Mouse (Mus musculus) left cerebral cortex, postnatal 25 days (tissue): Measurements from ENCODE around the gene Scamp1. TPM values are rescaled to one million over a fixed set of nuclear protein-coding genes. Genes with fewer than 3 reads are reported as not detected.
A peak's percentile ranks its signal among the peaks of the same experiment; 100 is the strongest.
"Not testable (repeated sequence)": the region's sequence is repeated elsewhere in the genome, so short reads cannot be mapped to it uniquely, and the experiment has no call there.

Experiments
- DNase-seq, 2 experiments: peaks; one replicate each; pipeline ENCODE4 v3.0.0; 2022; ENCODE audit warnings: low spot score in 2 of 2, mixed read lengths in 1 of 2
- intact Hi-C: fragments of 180-260 bp; cut with DNase I; formaldehyde crosslinking; loops from one replicate; pipeline ENCODE4 v1.15.1; 2025
- total RNA-seq, 2 experiments: library from RNA; stranded (reverse); gene quantifications; 2 replicates each; pipeline ENCODE4 v1.2.3; 2021

The Scamp1 gene
- total RNA-seq = 100 to 1,000 TPM; 181 to 184 TPM

DNA sequence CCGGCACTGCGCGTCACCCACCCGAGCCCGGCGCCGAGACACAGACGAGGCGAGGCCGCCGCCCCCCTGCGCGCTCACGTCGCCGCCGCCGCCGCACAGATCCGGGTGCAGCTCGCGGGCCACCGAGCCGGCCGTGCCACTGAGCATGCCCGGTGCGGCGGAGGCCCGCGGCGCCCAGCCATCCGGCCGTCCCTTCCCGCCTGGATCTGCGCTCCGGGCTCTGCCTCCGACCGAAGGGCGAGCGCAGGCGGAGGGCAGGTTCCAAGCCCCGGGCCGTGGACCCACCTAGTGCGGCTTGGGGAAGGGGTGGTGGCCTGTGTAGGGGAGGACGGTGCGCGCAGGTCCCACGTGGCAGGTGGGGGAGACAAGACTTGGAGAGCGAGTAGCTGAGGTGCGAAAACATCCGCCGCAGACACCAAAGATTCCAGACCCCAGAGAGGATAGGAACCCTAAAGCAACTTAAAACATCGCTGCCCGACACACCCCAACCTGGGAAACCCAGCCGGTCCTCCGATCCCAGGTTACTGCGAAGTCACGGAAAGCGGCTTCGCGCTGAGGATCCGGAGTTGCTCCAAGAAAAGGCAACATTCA lies at the start of gene Scamp1:
TSS of gene Scamp1 (minus strand) at position 577 of the 591 bp plus-strand sequence.
- intact Hi-C loops = loop anchor here (2.0 kb wide), 1 partner anchor 73 kb away; the partner anchor contains the start of gene Ap3b1
- DNase-seq = peak; percentile 93 to 94

- DNase-seq = peak in 1 of 2 experiments; percentile 3
- intact Hi-C loops = no loop called here
Observed at GRCm38 (mm10) chr13:94330392-94330979, 44.8 kb upstream of the Scamp1 start.

GRCm38 (mm10) chr13:94329005-94329404 lies 43.3 kb upstream of the Scamp1 start:
- intact Hi-C loops = loop anchor here (5.0 kb wide), 1 partner anchor 37 kb away; no protein-coding TSS in a partner anchor
- not testable (repeated sequence) for DNase-seq

- intact Hi-C loops = loop anchor here (5.0 kb wide), 1 partner anchor 36 kb away; no protein-coding TSS in a partner anchor
- DNase-seq = no peak
Observed at GRCm38 (mm10) chr13:94328063-94328462, 42.4 kb upstream of the Scamp1 start.

GRCm38 (mm10) chr13:94322475-94322874 lies 36.8 kb upstream of the Scamp1 start:
- DNase-seq = no peak
- intact Hi-C loops = no loop called here

- intact Hi-C loops = no loop called here
- no peak for DNase-seq
Observed at GRCm38 (mm10) chr13:94321094-94321792, 35.6 kb upstream of the Scamp1 start.

DNA sequence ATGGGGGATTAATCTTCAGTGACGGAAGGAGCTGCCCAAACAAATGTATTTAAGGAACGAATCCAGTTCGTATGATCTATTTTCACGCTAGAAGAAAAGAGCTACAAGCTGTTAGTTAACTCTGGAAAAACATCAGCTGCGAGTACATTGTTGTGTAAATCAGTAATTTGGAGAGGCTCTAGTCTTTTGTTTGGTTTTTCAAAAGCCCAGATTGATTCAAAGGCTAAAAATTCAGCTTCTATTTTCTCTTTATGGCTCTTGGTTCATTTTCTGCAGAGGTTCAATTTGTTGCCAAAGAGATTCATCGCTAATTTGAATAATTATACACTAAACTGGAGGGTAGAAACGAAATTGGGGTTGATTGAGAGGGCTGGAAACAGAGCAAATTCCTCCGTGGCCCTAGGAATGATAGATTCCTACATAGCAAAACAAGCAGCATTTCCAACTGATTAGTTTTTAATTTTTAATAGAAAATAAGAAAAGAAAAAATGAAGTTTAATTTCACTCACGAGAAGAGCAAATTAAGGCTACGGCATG lies 31.4 kb upstream of the Scamp1 start:
- intact Hi-C loops = no loop called here
- no peak for DNase-seq

DNA sequence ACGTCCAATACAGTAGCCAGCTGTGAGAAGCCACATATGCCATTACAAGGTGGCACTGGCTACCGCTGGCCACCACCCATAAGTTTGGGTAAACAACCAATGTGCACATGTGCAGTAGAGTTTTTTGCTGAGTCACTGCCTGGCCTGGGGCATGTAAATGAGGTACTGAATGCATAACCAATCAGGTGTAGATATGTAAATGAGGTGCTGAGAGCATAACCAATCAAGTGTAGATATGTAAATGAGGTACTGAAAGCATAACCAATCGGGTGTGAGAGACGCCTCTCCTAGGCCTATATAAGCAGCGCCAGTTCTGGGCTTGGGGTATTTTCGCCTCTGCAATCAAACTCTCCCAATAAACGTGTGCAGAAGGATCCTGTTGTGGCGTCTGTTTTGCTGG lies 27.2 kb upstream of the Scamp1 start:
- intact Hi-C loops, DNase-seq: not testable (repeated sequence)

DNA sequence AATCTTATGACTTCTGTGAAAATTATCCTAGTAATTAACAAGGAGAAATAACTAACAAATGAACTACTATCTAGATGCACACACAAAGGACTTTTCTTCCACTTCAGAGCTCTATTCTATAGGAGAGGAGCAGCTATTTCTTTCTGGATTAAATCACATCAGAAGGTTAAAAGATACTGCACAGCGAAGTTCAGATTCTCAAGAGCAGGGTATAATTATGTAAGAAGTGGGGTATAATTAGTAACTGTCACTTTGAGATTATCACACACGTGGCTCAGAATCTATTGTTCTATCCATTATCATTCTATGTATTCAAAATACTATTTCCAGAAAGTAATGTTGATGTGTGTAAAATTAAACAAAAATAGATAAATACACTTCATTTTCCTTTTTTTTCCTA lies 22.6 kb upstream of the Scamp1 start:
- no peak for DNase-seq
- intact Hi-C loops = no loop called here

DNA sequence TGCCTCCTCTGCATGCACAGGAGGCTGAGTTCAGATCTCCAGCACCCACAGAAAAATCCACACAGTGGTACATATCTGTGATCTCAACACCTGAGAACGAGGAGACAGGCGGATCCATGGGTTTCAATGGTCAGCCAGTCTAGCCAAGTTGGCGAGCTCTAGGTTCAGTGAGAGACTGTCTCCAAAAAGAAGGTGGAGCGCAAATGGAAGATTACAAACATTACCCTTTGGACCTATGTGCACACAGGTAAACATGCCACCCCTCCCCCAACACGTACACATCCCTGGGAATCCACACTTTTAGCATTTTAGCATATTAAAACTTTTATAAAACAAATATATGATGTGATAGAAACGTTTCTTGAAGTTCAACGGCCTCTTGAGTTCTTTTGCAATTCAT lies 21.9 kb upstream of the Scamp1 start:
- intact Hi-C loops = no loop called here
- DNase-seq = no peak

- intact Hi-C loops = no loop called here
- DNase-seq = no peak
Observed at GRCm38 (mm10) chr13:94306968-94307289, 21.3 kb upstream of the Scamp1 start.

DNA sequence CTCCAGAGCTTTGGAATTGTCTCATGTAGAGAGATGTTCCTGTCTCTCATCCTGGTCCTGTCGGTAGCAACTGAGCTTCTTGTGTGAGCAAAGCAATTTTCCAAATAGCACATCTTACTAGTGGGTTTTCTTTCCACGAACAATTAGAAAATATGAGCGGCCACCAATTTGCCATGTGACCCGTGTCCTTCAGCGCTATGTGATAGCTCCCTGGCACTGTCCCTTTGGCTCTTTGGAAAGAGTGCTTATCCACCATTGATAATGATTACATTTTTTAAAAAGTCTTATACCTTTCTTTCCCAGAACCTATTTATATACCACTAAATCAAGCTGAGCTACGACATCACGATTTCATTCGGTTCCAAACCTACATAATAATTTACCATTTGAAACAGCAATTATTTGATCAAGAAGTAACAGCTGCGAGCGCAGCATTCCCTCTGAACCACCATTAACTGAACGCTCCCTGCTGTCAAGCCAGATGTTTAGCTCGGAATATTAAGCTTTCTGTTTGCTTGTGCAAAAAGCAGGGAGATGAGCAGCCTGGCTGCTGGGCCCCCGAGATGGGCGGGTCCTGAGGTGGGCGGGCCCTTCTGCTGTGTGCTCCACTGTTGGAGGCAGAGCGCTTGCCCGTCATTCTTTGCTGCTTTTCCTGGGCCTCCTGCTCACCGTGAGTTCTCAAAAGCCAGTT lies 20.8 kb upstream of the Scamp1 start:
- peak; percentile 27 to 38 for DNase-seq
- intact Hi-C loops = no loop called here

DNA sequence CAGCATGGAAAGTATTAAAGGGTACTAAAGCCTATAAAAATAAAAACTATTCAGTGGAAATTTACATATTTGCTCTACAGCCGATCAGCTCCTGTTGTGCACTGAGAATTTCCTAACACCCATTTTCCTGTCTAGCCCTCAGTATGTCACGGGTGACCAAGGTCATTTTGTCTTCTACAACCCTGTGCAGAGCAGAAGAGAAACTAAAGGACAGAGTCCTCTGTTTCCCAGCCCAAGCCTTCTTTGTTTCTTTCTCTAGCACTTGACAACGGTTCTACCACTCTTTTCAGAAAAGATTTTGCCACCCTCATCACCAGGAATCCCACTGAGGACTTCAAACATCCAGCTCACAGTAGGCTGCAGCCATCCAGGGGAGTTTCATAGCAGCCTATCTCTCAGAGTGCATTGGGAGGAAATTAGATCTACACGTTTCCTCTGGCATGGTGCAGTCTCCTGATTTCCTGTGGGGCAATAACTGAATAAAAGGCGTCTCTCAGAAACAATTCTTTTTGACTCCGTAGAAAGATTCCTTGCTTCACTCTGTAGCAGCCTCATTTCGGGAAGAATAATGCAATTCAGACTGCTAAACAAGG lies 15.4 kb upstream of the Scamp1 start:
- intact Hi-C loops = no loop called here
- no peak for DNase-seq

- DNase-seq = no peak
- intact Hi-C loops = no loop called here
Observed at GRCm38 (mm10) chr13:94300232-94300631, 14.6 kb upstream of the Scamp1 start.

- intact Hi-C loops = no loop called here
- DNase-seq = peak in 1 of 2 experiments; percentile 10
Observed at GRCm38 (mm10) chr13:94298401-94298800, 12.7 kb upstream of the Scamp1 start.

DNA sequence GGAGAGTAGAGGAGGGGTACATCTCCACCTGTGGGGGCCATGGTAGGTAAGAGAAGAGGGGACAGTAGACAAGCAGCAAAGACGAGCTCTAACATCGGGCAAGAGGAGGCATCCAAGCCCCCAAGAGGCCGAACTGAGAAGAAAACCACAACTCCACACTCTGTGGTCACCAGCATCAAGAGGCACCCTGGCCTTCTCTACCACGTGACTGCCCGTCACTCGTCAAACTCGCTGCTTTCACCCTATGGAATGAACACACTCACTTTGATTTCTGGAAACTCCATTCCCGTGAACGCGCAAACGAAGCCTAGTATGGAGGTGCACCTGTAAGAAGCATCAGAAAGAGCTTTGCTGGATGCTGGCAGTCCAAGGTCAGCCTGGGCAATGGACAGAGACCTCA lies 10.7 kb upstream of the Scamp1 start:
- intact Hi-C loops = no loop called here
- DNase-seq = no peak

DNA sequence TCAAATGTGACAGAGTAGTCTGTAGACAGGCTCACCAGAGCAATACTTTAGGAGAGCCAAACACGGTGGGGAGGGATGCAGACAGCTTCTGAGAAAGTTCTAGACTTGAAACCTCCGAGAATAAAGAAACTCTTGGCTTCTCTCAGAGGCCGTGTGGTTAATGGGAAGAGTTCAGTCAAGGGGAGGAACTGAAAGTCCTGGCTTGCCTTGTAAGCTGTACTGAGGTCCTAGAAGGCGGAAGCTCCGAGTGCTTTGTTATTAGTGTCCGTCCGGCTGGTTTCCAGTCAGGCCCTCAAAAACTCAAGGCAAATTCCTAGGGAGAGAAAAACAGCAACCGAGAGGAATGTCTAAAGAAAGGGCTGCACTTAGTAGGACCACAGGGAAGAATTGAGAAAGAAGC lies 10.3 kb upstream of the Scamp1 start:
- peak in 1 of 2 experiments; percentile 19 for DNase-seq
- intact Hi-C loops = no loop called here

GRCm38 (mm10) chr13:94294886-94295285 lies 9.2 kb upstream of the Scamp1 start:
- intact Hi-C loops = loop anchor here (5.0 kb wide), 1 partner anchor 32 kb away; no protein-coding TSS in a partner anchor
- DNase-seq = no peak

- DNase-seq = no peak
- intact Hi-C loops = loop anchor here (5.0 kb wide), 1 partner anchor 33 kb away; no protein-coding TSS in a partner anchor
Observed at GRCm38 (mm10) chr13:94293911-94294310, 8.3 kb upstream of the Scamp1 start.

DNA sequence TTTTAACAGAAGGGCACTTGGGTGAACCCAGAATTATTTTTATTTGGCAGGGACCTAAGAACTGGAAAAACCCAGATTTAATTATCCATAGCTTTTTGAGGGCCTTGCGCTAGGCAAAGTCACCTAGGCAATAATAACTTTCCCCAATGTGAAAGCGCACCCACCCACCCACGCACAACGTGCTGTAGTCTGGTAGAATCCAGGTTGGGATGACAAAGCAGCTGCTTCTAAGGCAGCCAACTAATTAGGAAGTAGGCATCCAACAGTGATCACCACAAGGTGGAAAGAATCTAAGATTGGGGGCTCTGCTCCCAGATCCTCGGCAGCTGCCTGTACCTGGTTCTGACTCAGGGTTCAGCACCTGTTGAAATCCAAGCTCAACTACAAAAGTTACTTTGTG lies 538 bp upstream of the Scamp1 start:
- intact Hi-C loops = no loop called here
- peak; percentile 49 to 54 for DNase-seq
